Mouse (Mus musculus): ENCODE results near the gene Twistnb.

The Twistnb gene

GRCm38 (mm10) chr12:33429387-33430160 lies at the start of gene Twistnb:
Gene Twistnb (plus strand): TSS chr12:33429635.
- peak; percentile 98 for DNase-seq (ENCODE audit: low read depth, low spot score)

- peak; percentile 80 for DNase-seq (ENCODE audit: low read depth, low spot score)
Measured at GRCm38 (mm10) chr12:33388842-33389241, 40.6 kb upstream of the Twistnb start.

GRCm38 (mm10) chr12:33390844-33391560 lies 38.4 kb upstream of the Twistnb start:
- DNase-seq (ENCODE audit: low read depth, low spot score): no peak

GRCm38 (mm10) chr12:33394804-33395623 lies 34.4 kb upstream of the Twistnb start, which contains the start of gene Efcab10:
Gene Efcab10 (plus strand): TSS chr12:33394854.
- peak; percentile 39 for DNase-seq (ENCODE audit: low read depth, low spot score)

GRCm38 (mm10) chr12:33403265-33403693 lies 26.2 kb upstream of the Twistnb start:
- DNase-seq (ENCODE audit: low read depth, low spot score): no peak

GRCm38 (mm10) chr12:33404996-33405395 lies 24.4 kb upstream of the Twistnb start:
- DNase-seq (ENCODE audit: low read depth, low spot score): no peak

- no peak for DNase-seq (ENCODE audit: low read depth, low spot score)
Measured at GRCm38 (mm10) chr12:33405398-33406026, 23.9 kb upstream of the Twistnb start.

GRCm38 (mm10) chr12:33411580-33412151 lies 17.8 kb upstream of the Twistnb start:
- peak; percentile 5 for DNase-seq (ENCODE audit: low read depth, low spot score)

GRCm38 (mm10) chr12:33424329-33424728 lies 5.1 kb upstream of the Twistnb start:
- DNase-seq (ENCODE audit: low read depth, low spot score): peak; percentile 43

GRCm38 (mm10) chr12:33427293-33427692 lies 2.1 kb upstream of the Twistnb start:
- no peak for DNase-seq (ENCODE audit: low read depth, low spot score)

GRCm38 (mm10) chr12:33427726-33428125 lies 1.7 kb upstream of the Twistnb start:
- DNase-seq (ENCODE audit: low read depth, low spot score): no peak

GRCm38 (mm10) chr12:33433812-33434211 lies 4.4 kb downstream of the Twistnb start:
- DNase-seq (ENCODE audit: low read depth, low spot score): no peak

- no peak for DNase-seq (ENCODE audit: low read depth, low spot score)
Measured at GRCm38 (mm10) chr12:33434758-33435157, 5.3 kb downstream of the Twistnb start.

GRCm38 (mm10) chr12:33455418-33455817 lies 26.0 kb downstream of the Twistnb start:
- no peak for DNase-seq (ENCODE audit: low read depth, low spot score)

GRCm38 (mm10) chr12:33456242-33456641 lies 26.8 kb downstream of the Twistnb start:
- DNase-seq (ENCODE audit: low read depth, low spot score): no peak

- peak; percentile 16 for DNase-seq (ENCODE audit: low read depth, low spot score)
Measured at GRCm38 (mm10) chr12:33480975-33481374, 51.5 kb downstream of the Twistnb start.

- no peak for DNase-seq (ENCODE audit: low read depth, low spot score)
Measured at GRCm38 (mm10) chr12:33482931-33483330, 53.5 kb downstream of the Twistnb start.

All from forelimb bud, embryonic 11.5 days (tissue).